Mouse (Mus musculus) cerebellum, adult 2 months (tissue): ENCODE results near the gene Lrp1.

Experiments used
- CTCF ChIP-seq: fragments of 200-500 bp; IDR thresholded peaks from 2 replicates; pipeline ENCODE4 v1.5.1; 2011; ENCODE audit warnings: low read depth, mild to moderate bottlenecking, control low read depth, low read length, moderate library complexity, borderline replicate concordance; ENCODE audit not compliant: insufficient read depth
- POLR2A ChIP-seq: fragments of 200-500 bp; IDR thresholded peaks from 2 replicates; pipeline ENCODE4 v1.6.1; 2011; ENCODE audit warnings: low read length, control low read depth, borderline replicate concordance; ENCODE audit not compliant: insufficient read depth

- no peak for TF ChIP-seq CTCF
- no peak for TF ChIP-seq POLR2A
Measured at GRCm38 (mm10) chr10:127514764-127515163, 106.2 kb downstream of the Lrp1 start, which contains the start of gene Ndufa4l2.
